Mouse (Mus musculus) hindlimb bud, embryonic 11.5 days (tissue): Measurements from ENCODE around the gene Gm21974.
"Not testable (repeated sequence)": the region's sequence is repeated elsewhere in the genome, so short reads cannot be mapped to it uniquely, and the experiment has no call there.

Source experiments
- DNase-seq: peaks from one replicate; pipeline ENCODE4 v3.0.0-alpha.2; 2012; ENCODE audit warnings: low read depth, low spot score; ENCODE audit errors: extremely low spot score

Gene Gm21974

GRCm38 (mm10) chr7:127918203-127918602 lies 22.9 kb upstream of the Gm21974 start:
- no peak for DNase-seq

- no peak for DNase-seq
These were observed 20.0 kb upstream of the Gm21974 start for GRCm38 (mm10) chr7:127915293-127915692.

GRCm38 (mm10) chr7:127912938-127913337 lies 17.7 kb upstream of the Gm21974 start:
- no peak for DNase-seq

- DNase-seq = no peak
These were observed 17.1 kb upstream of the Gm21974 start, which contains the start of gene Kat8 for GRCm38 (mm10) chr7:127912190-127912871. Kat8 (plus strand) TSS chr7:127912516.

- no peak for DNase-seq
These were observed 13.4 kb upstream of the Gm21974 start for GRCm38 (mm10) chr7:127908656-127909055.

- DNase-seq = no peak
These were observed 12.7 kb upstream of the Gm21974 start for GRCm38 (mm10) chr7:127907939-127908338.

- DNase-seq = peak; percentile 53
These were observed 8.9 kb upstream of the Gm21974 start, which contains the start of gene Bckdk for GRCm38 (mm10) chr7:127903971-127904796. Bckdk (plus strand) TSS chr7:127904082.

GRCm38 (mm10) chr7:127901772-127902171 lies 6.5 kb upstream of the Gm21974 start:
- no peak for DNase-seq

- DNase-seq = no peak
These were observed 4.7 kb upstream of the Gm21974 start for GRCm38 (mm10) chr7:127899997-127900396.

GRCm38 (mm10) chr7:127898179-127898956 lies 3.1 kb upstream of the Gm21974 start:
- DNase-seq = no peak

GRCm38 (mm10) chr7:127897542-127897941 lies 2.3 kb upstream of the Gm21974 start:
- no peak for DNase-seq

GRCm38 (mm10) chr7:127896384-127896783 lies 1.1 kb upstream of the Gm21974 start:
- no peak for DNase-seq

- not testable (repeated sequence) for DNase-seq
These were observed 637 bp upstream of the Gm21974 start for GRCm38 (mm10) chr7:127895891-127896290.

GRCm38 (mm10) chr7:127894480-127894879 lies 774 bp downstream of the Gm21974 start:
- no peak for DNase-seq

GRCm38 (mm10) chr7:127890798-127891197 lies 4.5 kb downstream of the Gm21974 start, which contains the start of gene Prss53:
Prss53 (minus strand) TSS chr7:127890970.
- DNase-seq = no peak

GRCm38 (mm10) chr7:127888821-127889220 lies 6.4 kb downstream of the Gm21974 start:
- no peak for DNase-seq

GRCm38 (mm10) chr7:127887781-127888180 lies 7.5 kb downstream of the Gm21974 start:
- no peak for DNase-seq

- no peak for DNase-seq
These were observed 8.1 kb downstream of the Gm21974 start for GRCm38 (mm10) chr7:127887191-127887590.

GRCm38 (mm10) chr7:127886551-127886950 lies 8.7 kb downstream of the Gm21974 start:
- DNase-seq = no peak

- no peak for DNase-seq
These were observed 9.3 kb downstream of the Gm21974 start for GRCm38 (mm10) chr7:127885951-127886350.

GRCm38 (mm10) chr7:127880431-127880830 lies 14.8 kb downstream of the Gm21974 start:
- no peak for DNase-seq
